Mouse (Mus musculus): ENCODE results near the gene Rap2a. TPM values are rescaled to one million over a fixed set of nuclear protein-coding genes. Genes with fewer than 3 reads are reported as not detected.

Gene Rap2a
- total RNA-seq, 2 experiments from 2014 or later = 24.8 TPM

DNA sequence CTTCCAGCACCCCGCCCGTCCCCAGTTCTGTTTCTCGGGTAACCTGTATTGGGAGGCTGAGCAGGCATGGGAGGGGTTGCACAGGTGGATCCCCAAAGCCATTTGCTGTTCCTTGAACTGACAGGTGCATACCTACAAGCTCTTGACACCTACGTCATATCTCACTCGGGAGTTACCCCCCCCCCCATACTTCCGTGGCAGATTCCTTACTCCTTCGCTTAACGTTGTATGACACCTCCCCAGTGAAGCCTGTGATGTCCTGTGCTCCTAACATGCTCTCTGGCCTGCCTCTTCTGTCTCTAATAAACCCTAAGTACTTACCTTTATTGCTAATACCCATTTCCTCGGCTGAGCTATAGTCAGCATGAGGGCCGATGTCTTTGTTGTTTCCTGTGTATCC is 20.9 kb downstream of the Rap2a start:
- DNase-seq (ENCODE audit: low spot score in 2 of 2) = no peak

DNA sequence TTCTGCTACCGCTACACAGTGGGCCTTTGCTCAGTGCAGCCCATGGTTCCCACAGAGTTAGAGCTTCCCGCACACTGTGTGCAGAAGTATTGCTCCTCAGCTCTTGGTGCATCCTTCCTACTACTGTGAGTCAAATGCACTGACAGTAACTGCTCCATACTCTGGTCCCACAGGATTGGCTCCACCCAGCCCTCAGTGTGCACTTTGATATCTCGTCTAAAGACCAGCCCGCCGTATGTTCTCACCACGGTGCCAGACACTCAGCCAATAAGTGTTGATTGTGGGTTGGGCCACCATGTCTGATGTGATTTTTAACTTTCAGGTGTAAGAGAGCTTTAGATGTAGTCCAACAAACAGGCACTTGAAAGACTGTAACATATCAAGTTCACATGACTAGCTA is 21.4 kb downstream of the Rap2a start:
- DNase-seq (ENCODE audit: low spot score in 2 of 2) = no peak

DNA sequence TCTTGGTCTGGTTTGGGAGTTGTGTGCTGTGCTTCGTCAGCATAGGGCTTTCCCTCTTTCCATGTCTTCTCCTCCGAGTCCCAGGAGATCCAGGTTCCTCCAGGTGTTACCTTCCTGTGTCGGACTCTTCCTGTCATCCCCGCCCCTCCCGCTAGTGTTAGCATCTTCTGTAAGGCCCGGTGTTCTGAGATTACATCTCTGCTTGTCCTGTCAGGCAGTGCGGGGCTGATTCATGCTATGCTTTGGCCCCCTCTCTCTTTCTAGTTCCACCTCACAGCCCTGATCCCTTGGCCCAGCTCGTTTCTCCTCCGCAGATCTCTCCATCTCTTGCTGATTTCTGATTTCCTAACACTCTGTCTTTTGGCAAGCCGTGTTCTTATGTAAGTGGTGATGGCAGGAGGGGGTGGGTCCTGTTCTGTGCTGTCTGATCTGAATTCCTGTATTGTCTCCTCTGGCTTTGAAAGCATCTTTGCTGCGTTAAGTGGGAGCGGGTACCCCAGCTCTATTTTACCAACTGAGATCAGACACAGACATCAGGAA is 21.8 kb downstream of the Rap2a start:
- no peak for DNase-seq (ENCODE audit: low spot score in 2 of 2)

GRCm38 (mm10) chr14:120500791-120501190 is 22.5 kb downstream of the Rap2a start:
- DNase-seq (ENCODE audit: low spot score in 2 of 2) = no peak

GRCm38 (mm10) chr14:120503641-120504040 is 25.4 kb downstream of the Rap2a start:
- DNase-seq (ENCODE audit: low spot score in 2 of 2) = no peak

DNA sequence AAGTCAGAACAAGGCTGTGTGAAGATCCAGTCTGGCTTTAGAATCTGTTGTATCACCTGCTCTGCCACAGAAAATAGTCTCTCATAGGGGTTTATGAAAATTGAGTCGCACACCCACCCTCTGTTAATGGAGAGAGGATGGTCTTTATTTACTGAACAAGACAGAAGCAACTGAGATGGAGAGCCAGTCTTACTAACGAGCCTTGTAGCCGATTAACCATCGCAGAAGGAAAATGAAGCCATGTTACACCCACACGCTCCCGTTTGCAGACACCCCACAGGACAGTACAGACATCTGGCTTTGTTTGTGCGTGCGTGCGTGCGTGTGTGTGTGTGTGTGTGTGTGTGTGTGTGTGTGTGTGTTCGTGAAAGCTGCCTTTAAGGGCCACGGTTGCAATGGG is 26.2 kb downstream of the Rap2a start:
- DNase-seq (ENCODE audit: low spot score in 2 of 2) = no peak

- DNase-seq (ENCODE audit: low spot score in 2 of 2) = no peak
These were observed 26.8 kb downstream of the Rap2a start for GRCm38 (mm10) chr14:120504928-120505461.

DNA sequence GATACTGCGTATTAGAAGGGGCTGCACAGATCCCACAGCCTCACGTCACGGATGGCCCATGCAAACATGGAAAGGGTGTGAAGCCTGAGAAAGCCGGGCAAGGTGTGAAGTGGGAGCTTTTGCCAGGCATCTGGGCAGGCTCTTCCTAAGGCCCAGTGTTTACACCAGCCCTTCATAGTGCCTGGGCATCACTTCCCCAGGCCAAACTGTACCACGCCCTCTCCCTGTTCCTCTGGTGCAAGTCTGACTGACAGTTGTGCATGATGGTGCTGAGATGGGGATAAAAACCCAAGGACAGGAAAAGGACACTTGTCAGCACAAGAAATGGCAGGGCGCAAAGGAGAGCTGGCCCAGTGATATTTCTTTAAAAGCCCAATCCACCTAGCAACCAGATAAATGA is 27.7 kb downstream of the Rap2a start:
- DNase-seq (ENCODE audit: low spot score in 2 of 2) = no peak

DNA sequence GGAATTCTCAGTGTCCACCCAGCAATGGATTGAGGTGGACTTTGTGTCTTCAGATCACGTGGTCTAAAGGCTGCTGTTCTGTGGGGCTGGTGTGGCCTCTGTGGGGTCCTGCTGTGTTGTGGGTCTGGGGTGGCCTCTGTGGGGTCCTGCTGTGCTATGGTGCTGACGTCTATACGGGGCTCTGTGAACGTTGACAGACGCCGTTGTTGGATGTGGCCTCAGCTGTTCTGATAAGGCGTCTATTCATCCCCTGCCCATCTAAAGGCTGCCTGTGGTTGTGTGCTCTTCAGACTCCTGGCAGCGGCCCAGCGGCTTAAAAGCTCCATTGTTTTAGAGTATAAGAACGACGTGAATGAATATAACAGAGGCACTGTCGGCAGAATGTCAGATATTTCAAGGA is 29.3 kb downstream of the Rap2a start:
- peak in 1 of 2 experiments; percentile 29 for DNase-seq (ENCODE audit: low spot score in 2 of 2)

GRCm38 (mm10) chr14:120508566-120509365 is 30.5 kb downstream of the Rap2a start:
- no peak for DNase-seq (ENCODE audit: low spot score in 2 of 2)

DNA sequence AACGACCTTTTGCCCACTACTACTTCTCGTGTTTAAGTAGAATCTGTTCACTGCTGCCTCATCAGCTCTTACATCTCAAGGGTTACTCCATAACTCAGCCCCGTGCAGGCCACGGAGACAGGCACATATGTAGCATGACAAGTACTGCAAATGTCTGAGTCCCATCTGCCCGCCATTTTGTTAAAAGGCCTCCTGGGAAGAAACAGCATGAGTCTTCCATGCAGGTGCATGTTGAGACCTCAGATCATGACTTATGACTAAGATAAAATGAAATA is 31.1 kb downstream of the Rap2a start:
- no peak for DNase-seq (ENCODE audit: low spot score in 2 of 2)

- no peak for DNase-seq (ENCODE audit: low spot score in 2 of 2)
These were observed 33.6 kb downstream of the Rap2a start for GRCm38 (mm10) chr14:120511821-120512220.

DNA sequence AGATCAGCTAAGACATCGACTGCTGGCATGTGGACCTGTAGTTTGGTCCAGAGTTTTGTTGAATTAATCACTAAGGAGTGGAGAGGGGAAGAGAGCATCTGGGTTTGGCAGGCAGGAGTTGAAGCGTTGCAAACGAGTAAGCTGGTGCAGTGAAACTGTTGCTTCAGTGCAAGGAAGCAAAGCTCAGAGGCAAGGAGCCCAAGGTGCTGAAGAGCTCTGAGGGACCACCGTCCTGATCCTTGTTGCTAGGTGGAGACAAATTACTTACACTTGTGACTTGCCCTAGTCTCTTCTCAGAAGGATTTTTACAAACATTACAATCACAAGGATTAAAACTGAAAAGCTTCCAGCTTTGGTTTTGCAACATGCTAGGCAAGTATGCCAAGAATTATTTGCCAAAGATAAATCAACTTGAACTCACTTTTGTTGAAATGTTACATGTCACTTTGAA is 36.6 kb downstream of the Rap2a start:
- DNase-seq (ENCODE audit: low spot score in 2 of 2) = peak in 1 of 2 experiments; percentile 37

DNA sequence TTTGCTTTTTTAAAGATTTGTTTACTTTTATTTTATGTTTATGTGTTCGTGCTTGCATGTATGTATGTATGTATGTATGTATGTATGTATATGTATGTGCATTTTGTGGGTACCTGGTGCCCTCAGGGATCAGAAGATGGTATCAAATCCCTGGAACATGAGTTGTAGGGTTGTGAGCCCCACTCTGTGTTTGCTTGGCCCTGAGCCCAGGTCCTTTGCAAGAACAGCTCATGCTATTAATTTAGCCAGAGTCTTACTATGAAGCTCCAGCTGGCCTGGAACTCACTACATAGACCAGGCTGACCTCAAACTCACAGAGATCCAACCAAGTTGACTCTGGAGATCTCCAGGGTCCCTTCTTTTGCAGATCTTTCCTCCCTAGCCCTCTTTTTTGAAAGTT is 37.1 kb downstream of the Rap2a start:
- peak in 1 of 2 experiments; percentile 58 for DNase-seq (ENCODE audit: low spot score in 2 of 2)

GRCm38 (mm10) chr14:120518706-120519105 is 40.5 kb downstream of the Rap2a start:
- DNase-seq (ENCODE audit: low spot score in 2 of 2) = no peak

- DNase-seq (ENCODE audit: low spot score in 2 of 2) = no peak
These were observed 41.7 kb downstream of the Rap2a start for GRCm38 (mm10) chr14:120519921-120520320.

DNA sequence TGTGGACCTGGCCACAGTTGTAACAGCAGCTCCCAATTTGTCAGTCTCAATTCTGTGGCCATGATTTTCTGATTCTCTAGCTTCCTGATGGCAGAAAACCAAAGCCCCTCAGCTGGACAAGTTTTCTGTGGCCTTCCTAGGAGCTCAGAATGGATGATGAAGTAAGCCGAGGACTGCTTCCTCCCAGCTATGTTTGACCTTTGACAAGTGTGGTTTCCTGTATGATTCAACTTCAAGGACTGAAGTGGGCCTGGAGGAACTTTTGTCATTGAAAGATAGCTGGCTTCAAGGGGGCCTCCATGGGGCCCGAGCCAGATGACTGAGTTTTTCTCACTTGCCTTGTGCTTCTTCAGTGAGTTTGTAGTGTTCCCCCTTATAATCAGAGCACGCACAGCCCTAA is 42.6 kb downstream of the Rap2a start:
- no peak for DNase-seq (ENCODE audit: low spot score in 2 of 2)

GRCm38 (mm10) chr14:120523296-120523695 is 45.1 kb downstream of the Rap2a start:
- no peak for DNase-seq (ENCODE audit: low spot score in 2 of 2)

- DNase-seq (ENCODE audit: low spot score in 2 of 2) = no peak
These were observed 47.4 kb downstream of the Rap2a start for GRCm38 (mm10) chr14:120525644-120526043.

DNA sequence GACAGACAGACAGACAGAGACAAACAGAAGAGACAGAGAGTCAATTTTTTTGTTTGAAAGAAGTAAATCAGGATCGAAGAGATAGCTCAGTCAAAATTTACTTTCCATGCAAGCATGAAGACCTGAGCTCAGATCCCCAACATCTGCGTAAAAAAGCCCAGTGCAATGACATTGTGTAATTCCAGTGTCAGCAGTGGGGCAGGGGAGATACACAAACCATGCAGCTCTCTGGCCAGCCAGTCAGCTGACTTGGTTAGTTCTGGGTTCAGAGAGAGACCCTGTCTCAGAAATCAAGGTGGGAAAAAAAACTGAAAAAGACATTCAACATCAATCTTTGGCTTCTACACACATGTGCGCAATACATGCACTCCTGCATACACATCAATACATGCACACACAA is 55.1 kb downstream of the Rap2a start:
- DNase-seq (ENCODE audit: low spot score in 2 of 2) = no peak

GRCm38 (mm10) chr14:120534841-120535271 is 56.6 kb downstream of the Rap2a start:
- no peak for DNase-seq (ENCODE audit: low spot score in 2 of 2)

- DNase-seq (ENCODE audit: low spot score in 2 of 2) = no peak
These were observed 57.2 kb downstream of the Rap2a start for GRCm38 (mm10) chr14:120535446-120535845.

DNA sequence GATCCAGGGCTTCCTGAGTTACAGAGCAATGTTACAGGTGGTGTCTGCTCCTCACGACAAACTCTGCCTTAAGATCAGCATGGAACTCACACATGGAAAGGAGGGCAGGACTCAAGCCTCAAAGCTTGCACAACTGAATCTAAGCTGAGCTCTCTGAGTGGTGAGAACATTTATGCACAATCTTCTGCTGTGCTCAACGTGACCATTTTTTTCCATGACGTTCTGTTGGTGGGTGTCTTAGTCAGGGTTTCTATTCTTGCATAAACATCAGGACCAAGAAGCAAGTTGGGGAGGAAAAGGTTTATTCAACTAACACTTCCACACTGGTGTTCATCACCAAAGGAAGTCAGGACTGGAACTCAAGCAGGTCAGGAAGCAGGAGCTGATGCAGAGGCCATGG is 57.7 kb downstream of the Rap2a start:
- no peak for DNase-seq (ENCODE audit: low spot score in 2 of 2)
